Mouse (Mus musculus) retina, embryonic 14.5 days (tissue): ENCODE data around the gene Olfr287.

ENCODE experiments used
- DNase-seq: peaks from one replicate; pipeline ENCODE4 v3.0.0-alpha.2; 2015; ENCODE audit warnings: low spot score

The Olfr287 gene

DNA sequence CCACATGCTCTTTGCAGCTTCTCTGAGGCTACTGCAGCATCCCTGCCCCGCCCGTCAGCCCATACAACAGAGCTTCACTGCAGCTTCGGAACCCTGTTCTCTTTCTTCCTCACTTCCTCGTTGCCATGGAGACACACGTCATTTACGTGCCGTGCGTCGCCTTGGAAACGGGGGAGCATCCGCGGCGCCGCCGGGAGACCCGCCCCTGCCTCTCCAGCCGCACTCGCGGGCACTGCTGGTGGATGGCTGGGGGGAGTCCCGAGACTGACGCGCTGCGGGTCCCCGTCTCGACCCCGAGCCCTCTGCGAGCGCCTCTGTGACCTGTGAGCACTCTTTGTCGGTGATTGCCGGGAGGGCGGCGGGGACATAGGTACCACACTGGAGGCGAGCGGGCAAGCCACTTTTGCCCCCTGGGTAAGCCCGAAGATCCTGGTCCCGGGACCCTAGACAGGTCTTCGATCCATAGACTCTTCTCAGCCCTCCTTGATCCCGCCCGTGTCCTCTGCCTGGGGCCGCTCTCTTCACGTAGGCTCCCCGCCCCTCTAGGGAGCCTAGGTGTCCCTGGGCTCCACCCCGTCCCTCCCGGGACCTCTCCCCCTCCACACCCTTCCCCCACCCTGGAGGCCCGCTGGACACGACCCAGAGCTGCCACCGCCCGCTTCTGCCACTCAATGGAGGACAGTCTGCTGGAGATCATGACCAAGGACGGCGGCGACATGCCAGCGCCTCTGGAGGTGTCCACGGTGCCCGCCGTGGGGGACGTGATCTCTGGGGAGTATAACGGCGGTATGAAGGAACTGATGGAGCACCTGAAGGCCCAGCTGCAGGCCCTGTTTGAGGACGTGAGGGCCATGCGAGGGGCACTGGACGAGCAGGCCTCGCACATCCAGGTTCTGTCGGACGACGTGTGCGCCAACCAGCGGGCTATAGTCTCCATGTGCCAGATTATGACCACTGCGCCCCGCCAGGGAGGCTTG, 52.9 kb downstream of the Olfr287 start:
- DNase-seq = peak; percentile 88

DNA sequence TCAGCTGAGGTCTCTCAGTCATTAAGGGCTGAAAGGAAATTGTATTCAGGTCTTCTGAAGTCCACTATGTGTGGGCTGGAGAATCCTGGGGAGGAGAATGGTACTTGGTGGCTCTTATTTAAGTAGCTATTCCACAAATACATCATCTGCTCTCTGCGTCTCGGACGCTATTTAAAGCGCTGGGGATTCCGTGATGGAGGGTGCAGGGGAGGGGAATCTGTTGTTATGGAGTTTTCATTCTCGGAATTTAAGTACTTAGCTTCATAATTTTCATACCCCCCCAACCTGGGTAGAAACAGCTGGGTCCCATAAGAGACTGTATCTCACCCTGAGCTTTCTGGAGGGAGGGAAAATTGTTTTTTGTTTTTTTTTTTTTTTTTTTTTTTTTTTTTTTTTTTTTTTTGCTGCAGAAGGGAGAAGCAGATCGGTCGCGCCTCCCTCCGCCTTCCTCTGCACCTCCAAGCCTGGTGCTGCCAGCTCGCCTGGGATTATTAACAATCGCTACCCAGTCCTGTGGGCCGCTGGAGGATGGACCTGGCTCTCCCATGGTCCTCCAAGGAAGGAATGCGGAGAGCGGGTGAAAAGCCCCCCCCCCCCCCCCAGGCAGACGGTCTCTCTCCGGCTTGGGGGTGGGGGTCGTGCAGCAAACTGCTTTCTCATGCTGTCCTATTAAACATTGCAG, 53.8 kb downstream of the Olfr287 start, which contains the start of gene Ccdc184:
TSS of gene Ccdc184 (plus strand) at position 196 of the 682 bp plus-strand sequence.
- DNase-seq = no peak

DNA sequence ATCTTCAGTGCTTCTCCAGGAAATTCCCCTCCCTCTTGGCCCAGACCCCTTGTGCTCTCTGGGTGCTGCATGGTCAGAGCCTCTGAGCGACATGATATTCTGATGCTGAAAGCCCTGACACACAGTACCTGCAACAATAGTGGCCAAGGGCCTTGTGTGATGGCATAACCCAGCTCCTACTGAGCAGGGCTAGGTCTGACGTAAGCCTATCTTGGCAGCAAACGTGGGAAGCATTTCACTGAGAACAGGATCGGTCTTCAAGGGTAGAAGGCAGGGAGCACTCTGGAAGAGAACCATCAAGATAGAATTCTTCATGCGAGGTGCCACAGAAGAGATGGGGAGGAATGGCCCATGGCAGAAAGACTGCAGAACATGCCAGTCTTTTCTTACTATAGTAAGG, 55.3 kb downstream of the Olfr287 start, which contains the start of gene Asb8:
TSS of gene Asb8 (minus strand) at position 101 of the 400 bp plus-strand sequence.
- no peak for DNase-seq

DNA sequence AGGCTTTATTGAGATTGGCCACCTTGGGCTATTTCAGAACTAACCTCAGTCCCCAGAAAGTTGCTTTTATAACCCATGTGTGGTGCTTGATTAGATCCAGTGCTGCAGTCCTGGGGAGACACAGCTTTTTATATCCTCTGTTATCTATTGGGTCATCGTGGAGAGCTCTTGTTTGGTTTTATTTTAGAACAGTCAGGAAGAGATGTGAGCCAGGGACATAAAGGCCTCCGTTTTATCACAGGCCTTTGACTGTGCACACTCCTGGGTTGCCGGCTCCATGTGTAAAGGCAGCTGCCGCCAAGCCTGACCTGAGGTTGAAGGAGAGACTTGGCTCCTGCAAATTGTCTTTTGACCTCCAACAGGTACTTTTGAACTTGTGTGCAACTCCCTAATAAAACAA, 58.3 kb downstream of the Olfr287 start:
- no peak for DNase-seq

DNA sequence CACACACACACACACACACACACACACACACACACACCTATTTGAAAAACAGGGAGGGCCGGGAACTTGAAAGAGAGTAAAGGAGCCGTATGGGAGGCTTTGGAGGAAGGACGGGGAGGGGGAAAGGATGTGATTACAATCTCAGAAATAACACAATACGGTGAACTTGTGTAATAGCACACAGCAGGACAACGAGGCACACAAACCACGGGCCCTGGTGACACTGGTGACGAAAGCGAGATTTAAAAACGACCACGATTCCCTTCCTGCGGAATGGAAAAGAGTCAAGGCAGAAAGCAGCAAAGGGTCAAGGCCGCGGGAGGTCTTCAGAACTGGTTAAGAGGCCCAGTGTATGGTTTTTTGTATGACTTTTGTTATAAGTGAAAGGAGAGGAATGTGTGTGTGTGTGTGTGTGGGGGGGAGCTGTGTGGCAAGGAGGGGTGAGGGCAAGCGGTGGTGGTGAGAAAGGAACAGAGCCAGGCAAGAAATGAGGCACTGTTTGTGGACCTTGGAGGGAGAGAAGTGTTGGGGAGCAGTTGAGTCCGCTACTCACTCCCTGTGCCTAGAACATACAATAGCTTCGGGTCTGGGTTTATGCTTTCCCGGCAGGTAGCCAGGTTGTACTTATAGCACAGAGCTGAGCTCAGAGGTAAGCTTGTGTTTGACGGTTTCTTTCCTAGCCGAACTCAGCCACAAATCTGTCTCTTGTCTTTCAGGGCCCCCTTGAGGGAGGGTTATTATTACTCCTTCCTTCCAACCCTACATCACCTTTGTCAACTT, 59.6 kb downstream of the Olfr287 start:
- no peak for DNase-seq

DNA sequence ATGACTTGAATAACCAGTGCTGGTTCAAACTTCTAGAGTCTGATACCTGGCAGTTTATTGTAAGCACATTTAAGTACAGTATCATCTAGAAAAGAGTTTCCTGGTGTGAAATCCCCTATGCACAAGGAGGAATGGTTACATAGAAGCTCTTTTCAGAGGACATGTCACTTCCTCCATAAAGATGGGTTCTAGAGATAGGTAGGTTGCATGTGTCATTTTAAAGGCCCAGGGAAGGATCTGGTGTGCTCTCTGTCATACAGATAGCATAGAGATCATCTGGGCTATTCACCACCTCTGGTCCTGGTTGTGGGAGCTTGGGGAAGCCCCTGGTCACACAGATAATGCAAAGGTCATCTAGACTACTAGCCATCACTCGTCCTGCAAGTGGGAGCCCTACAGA, 63.6 kb downstream of the Olfr287 start:
- DNase-seq = no peak
